Mouse (Mus musculus) limb, embryonic 14.5 days (tissue): Measurements from ENCODE around the gene Slc1a2. TPM values are rescaled to one million over a fixed set of nuclear protein-coding genes. Genes with fewer than 3 reads are reported as not detected.

Source experiments
- ATAC-seq: fragments of 200-750 bp; cut with Nextera tagmentation; 2 replicates; pipeline ENCODE4 v1.8.0; 2017; ENCODE audit warnings: low read depth, moderate number of reproducible peaks, moderate TSS enrichment; ENCODE audit not compliant: low FRiP score
- DNase-seq: peaks from one replicate; pipeline ENCODE4 v3.0.0-alpha.2; 2015; ENCODE audit warnings: low spot score
- H3K27ac ChIP-seq: fragments of 300-500 bp; sonication (generic); replicated peaks from 2 replicates; pipeline ENCODE4 v1.5.1; 2014; ENCODE audit warnings: low read depth, mild to moderate bottlenecking, low read length, moderate library complexity, mixed read lengths
- H3K27me3 ChIP-seq: fragments of 300-500 bp; sonication (generic); 2 replicates; pipeline ENCODE4 v1.6.1; 2014; ENCODE audit warnings: low read length, mixed read lengths; ENCODE audit not compliant: control insufficient read depth, insufficient read depth
- H3K36me3 ChIP-seq: fragments of 300-500 bp; sonication (generic); 2 replicates; pipeline ENCODE4 v1.6.1; 2014; ENCODE audit warnings: mild to moderate bottlenecking, low read length, moderate library complexity, mixed read lengths; ENCODE audit not compliant: control insufficient read depth, insufficient read depth
- H3K4me1 ChIP-seq: fragments of 300-500 bp; sonication (generic); 2 replicates; pipeline ENCODE4 v1.6.1; 2014; ENCODE audit warnings: antibody characterized with exemption, low read length, mixed read lengths; ENCODE audit not compliant: control insufficient read depth, insufficient read depth
- H3K4me2 ChIP-seq: fragments of 300-500 bp; sonication (generic); replicated peaks from 2 replicates; pipeline ENCODE4 v1.6.1; 2014; ENCODE audit warnings: low read depth, mild to moderate bottlenecking, low read length, moderate library complexity; ENCODE audit not compliant: severe bottlenecking
- H3K4me3 ChIP-seq: fragments of 300-500 bp; sonication (generic); replicated peaks from 2 replicates; pipeline ENCODE4 v1.5.1; 2014; ENCODE audit warnings: low read length
- H3K9ac ChIP-seq: fragments of 300-500 bp; sonication (generic); 2 replicates; pipeline ENCODE4 v1.6.1; 2014; ENCODE audit warnings: mild to moderate bottlenecking, low read depth, low read length, moderate library complexity; ENCODE audit not compliant: severe bottlenecking
- H3K9me3 ChIP-seq: fragments of 300-500 bp; sonication (generic); 2 replicates; pipeline ENCODE4 v1.6.1; 2016; ENCODE audit warnings: low read length; ENCODE audit not compliant: control insufficient read depth
- POLR2A ChIP-seq: fragments of 200-500 bp; IDR thresholded peaks from 2 replicates; pipeline ENCODE4 v1.8.0; 2012; ENCODE audit warnings: inconsistent platforms, mild to moderate bottlenecking, moderate library complexity, borderline replicate concordance; ENCODE audit not compliant: insufficient read depth, insufficient read length; ENCODE audit errors: extremely low read depth
- WGBS: fragments of 180-500 bp; shearing (Covaris S2); extraction: QIAGEN DNeasy Blood & Tissue Kit; methylation state at CpG from one replicate; pipeline ENCODE4 v1.1.7; 2014; 5-methylcytosine and 5-hydroxymethylcytosine counted together
- polyA plus RNA-seq, 2 experiments: library from polyadenylated mRNA; depleted of rRNA in 1 of 2; stranded (reverse) in 1 of 2; unstranded in 1 of 2; fragments of >200 nt; fragmentation: Nextera tagmentation in 1 of 2; extraction: Ambion mirVana in 1 of 2; gene quantifications; 2 replicates each; pipeline versions ENCODE4 v1.2.1 to v1.2.3; 2012 to 2014

The Slc1a2 gene
- polyA plus RNA-seq, 2 experiments: 0.89 to 1.6 TPM

DNA sequence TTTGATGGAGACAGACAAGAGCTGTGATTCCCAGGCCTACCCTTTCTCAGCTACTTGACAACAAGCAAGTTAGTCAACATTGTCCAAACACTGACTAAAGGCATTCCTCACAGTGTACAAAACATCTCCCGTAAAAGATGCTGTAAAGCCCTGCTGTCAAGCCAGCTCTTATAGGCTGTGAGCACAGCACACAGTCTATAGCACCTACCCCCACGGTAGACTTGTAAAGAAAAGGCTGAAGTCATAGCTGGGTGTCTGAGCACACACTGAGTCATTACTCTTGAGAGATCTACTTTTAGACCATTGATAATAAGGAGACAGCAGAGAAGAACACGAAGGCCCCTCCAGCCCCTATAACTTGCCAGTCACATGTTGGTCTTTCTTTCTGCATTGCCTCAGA, 66.6 kb downstream of the Slc1a2 start:
- no peaks in the 10 kb centered on the region for H3K36me3 ChIP-seq
- WGBS: 70% methylated on average over 3 of the region's 3 CpGs
- ATAC-seq (no peak), DNase-seq (no peak)
- H3K27me3 ChIP-seq: no peaks in the 10 kb centered on the region
- H3K4me2 ChIP-seq: no peak overlapping the region
- TF ChIP-seq POLR2A: no peak
- H3K4me3 ChIP-seq: no peak overlapping the region
- no peak overlapping the region for H3K9ac ChIP-seq
- 0 out of 2 replicates have a peak, but pooled peaks cover 1% of the 10 kb centered on the region for H3K4me1 ChIP-seq
- H3K9me3 ChIP-seq: no peaks in the 10 kb centered on the region
- no peak overlapping the region for H3K27ac ChIP-seq

DNA sequence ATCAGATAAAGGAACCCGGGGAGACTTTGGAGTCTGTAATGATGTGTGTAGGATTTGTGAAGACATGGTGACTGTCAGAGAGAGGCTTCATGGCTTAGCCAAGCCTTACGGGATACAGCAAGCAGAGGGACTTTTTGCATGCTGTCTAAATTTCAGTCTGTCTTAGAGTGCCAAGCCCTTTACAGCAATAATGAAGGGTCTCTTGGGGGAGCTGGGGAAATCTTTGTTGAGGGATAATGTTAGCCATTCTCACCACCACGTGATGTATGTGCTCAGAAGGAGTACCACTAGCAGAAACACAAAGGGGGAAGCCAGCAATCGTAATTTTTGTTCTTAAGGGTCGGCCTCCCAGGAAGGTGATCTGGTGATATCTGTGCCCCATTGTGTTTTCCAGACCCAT, 71.9 kb downstream of the Slc1a2 start:
- ATAC-seq: no peak
- no peak overlapping the region for H3K4me2 ChIP-seq
- 38% methylated on average over 5 of the region's 5 CpGs for WGBS
- peak; percentile 34 for DNase-seq
- no peak for TF ChIP-seq POLR2A
- no peak overlapping the region for H3K27ac ChIP-seq
- no peaks in the 10 kb centered on the region for H3K36me3 ChIP-seq
- peaks cover 24% of the 10 kb centered on the region for H3K4me1 ChIP-seq
- no peaks in the 10 kb centered on the region for H3K9me3 ChIP-seq
- 0 out of 2 replicates have a peak overlapping the region, but pooled peaks have one; percentile 2 for H3K9ac ChIP-seq
- no peaks in the 10 kb centered on the region for H3K27me3 ChIP-seq
- H3K4me3 ChIP-seq: no peak overlapping the region

DNA sequence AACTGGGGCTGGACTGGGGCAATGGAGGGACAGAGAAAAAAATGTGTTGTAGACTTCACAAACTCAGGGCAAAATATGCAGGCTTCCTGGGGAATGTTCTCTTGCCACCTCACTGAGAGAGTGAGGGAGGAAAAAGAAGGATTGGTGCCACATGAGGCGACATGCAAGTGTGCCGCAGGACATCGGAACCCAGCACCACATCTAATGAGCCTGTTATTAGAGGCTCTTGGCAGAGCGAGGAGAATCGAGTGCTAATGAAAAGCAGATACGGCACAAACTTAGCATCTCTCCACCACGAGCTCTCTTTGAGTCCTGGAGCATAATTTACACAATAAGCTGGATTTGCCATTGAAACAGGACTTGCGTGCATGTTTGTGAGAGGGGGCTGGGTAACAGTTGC, 72.3 kb downstream of the Slc1a2 start:
- Histone ChIP-seq H3K27ac (no peak overlapping the region), H3K4me3 (no peak overlapping the region), H3K9ac (no peak overlapping the region), H3K36me3 (no peaks in the 10 kb centered on the region), H3K9me3 (no peaks in the 10 kb centered on the region), H3K4me2 (no peak overlapping the region), H3K27me3 (no peaks in the 10 kb centered on the region), H3K4me1 (peaks cover 24% of the 10 kb centered on the region)
- TF ChIP-seq POLR2A: no peak
- ATAC-seq (peak; percentile 38; the same call in 1 of the 2 replicates), DNase-seq (peak; percentile 40)
- WGBS: 16% methylated on average over 8 of the region's 8 CpGs

DNA sequence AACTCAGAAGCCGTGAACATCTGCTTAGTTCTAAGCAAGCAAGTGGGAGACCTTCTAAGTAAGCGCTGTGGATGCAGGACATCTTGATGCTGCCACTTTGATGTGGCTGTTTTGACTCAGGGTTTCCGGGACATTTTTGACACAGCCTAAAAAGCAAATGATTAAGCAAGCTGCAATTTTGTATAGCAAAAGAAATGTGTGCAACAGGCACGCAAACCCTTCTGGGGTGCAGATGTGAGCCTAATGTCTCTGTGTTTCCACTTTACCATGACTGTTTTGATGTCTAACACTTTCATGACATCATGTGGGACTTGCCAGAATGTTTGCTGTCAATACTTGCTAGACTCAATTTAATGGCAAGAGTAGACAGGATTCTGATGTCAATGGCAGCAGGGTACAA, 74.7 kb downstream of the Slc1a2 start:
- no peaks in the 10 kb centered on the region for H3K9me3 ChIP-seq
- no peaks in the 10 kb centered on the region for H3K36me3 ChIP-seq
- no peaks in the 10 kb centered on the region for H3K27me3 ChIP-seq
- H3K4me3 ChIP-seq: no peak overlapping the region
- DNase-seq: peak; percentile 69
- H3K27ac ChIP-seq: no peak overlapping the region
- peak; percentile 37; the same call in 1 of the 2 replicates for ATAC-seq
- H3K4me1 ChIP-seq: peaks cover 24% of the 10 kb centered on the region
- 63% methylated on average over 4 of the region's 4 CpGs for WGBS
- H3K4me2 ChIP-seq: no peak overlapping the region
- H3K9ac ChIP-seq: no peak overlapping the region
- no peak for TF ChIP-seq POLR2A

DNA sequence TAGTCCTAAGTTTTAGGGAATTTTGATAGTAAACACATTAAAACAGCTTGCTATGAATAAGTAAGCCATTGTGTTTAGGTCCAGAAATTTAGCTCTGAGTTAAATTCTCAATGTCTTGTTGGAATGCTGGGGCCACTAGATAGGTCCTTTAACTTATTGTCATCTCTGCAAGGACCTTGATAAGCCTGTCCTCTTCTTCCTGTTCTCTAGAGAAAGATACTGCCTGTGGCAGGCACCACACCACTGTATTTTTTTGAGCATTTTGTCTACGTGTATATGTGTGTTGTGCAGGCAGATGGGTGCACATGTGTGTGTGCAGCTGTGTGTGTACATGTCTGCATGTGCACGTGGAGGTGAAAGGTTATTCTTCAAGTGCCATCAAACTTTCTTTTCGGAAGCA, 75.6 kb downstream of the Slc1a2 start:
- ATAC-seq (no peak), DNase-seq (no peak)
- Histone ChIP-seq H3K9ac (no peak overlapping the region), H3K4me1 (peaks cover 24% of the 10 kb centered on the region), H3K4me3 (no peak overlapping the region), H3K27ac (0 out of 2 replicates have a peak overlapping the region, but pooled peaks have one; percentile 8), H3K36me3 (no peaks in the 10 kb centered on the region), H3K9me3 (no peaks in the 10 kb centered on the region), H3K4me2 (no peak overlapping the region), H3K27me3 (no peaks in the 10 kb centered on the region)
- 77% methylated on average over 3 of the region's 3 CpGs for WGBS
- no peak for TF ChIP-seq POLR2A

DNA sequence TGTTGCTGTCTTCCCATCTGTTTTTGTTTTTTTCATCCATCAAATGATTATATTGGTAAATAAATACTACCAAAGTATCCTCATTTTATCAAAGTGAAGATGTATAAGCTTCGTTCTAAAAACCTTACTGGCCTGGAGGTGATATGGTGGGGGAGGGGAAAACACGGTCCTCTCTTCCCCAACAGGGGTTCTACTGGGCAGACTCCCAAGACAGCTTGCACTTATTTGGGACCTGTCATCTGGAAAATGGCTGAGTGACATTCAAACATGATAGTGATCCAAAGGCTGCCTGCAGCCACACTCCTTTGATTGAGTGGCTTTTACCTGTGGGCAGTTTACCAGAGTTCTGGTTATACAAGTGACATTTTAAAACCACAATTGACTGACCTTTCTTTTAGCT, 76.6 kb downstream of the Slc1a2 start:
- Histone ChIP-seq H3K9ac (no peak overlapping the region), H3K9me3 (no peaks in the 10 kb centered on the region), H3K36me3 (no peaks in the 10 kb centered on the region), H3K27ac (no peak overlapping the region), H3K27me3 (no peaks in the 10 kb centered on the region), H3K4me1 (peaks cover 23% of the 10 kb centered on the region), H3K4me3 (no peak overlapping the region), H3K4me2 (no peak overlapping the region)
- no peak for ATAC-seq
- WGBS: 67% methylated on average over 2 of the region's 2 CpGs
- TF ChIP-seq POLR2A: no peak
- no peak for DNase-seq
